Mouse (Mus musculus): ENCODE results near the gene Adcy6. TPM values are rescaled to one million over a fixed set of nuclear protein-coding genes. Genes with fewer than 3 reads are reported as not detected.
A peak's percentile ranks its signal among the peaks of the same experiment; 100 is the strongest.
"Not testable (repeated sequence)": the region's sequence is repeated elsewhere in the genome, so short reads cannot be mapped to it uniquely, and the experiment has no call there.

Adcy6 gene
- total RNA-seq, 4 experiments from 2014 or later, result 47.3 to 58.6 (median 52.2) TPM

DNA sequence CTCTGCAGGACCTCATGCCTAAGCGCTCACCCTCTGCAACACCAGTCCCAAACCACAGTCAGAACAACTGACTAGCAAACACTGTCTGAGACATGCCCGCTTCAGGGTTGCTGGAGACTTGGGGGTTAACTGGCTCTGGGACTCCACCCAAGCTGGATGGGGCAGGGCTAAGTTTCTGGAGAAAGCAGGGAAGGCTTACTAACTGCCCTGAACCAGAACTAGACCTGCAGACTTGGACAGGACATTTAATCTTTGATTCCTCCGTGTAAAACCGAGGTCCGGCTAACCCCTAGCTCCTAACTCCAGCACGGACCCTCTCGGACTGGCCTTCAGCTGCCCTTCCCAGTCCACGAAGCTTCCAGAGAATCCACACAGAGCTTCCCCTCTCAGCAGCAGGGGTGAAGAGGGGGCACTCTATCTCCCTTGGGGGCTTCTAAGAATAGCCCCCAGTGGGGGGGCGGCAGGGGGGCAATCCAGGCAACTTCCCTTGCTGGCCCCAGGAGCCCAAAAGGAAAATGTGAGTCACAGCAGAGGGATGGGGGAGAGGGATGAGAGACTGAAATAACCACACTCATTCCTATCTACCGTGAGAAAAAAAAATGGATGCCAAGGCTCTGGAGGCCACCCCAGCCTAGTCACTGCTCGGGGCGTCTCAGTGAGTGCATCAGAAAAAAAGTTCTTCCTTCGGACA, 7.5 kb downstream of the Adcy6 start:
- no peak for DNase-seq (ENCODE audit: low spot score in 2 of 2)

DNA sequence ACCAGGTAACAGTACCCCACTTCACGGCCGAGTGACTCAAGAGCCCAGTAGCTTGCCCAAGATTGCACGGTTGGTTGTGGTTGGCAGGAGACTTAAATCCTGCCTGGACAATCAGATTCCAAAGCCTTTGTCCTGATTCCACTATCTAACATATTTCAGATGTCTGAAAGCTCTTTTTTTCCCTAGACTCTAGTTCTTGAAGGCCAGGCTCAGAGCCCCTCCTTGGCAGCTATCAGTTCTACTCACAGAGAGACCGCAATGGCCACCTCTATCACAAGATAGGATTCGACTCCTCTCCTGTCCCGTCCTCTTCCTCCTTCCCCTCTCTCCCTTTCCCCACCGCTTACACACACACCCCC, 8.1 kb downstream of the Adcy6 start:
- DNase-seq (ENCODE audit: low spot score in 2 of 2), result no peak

DNA sequence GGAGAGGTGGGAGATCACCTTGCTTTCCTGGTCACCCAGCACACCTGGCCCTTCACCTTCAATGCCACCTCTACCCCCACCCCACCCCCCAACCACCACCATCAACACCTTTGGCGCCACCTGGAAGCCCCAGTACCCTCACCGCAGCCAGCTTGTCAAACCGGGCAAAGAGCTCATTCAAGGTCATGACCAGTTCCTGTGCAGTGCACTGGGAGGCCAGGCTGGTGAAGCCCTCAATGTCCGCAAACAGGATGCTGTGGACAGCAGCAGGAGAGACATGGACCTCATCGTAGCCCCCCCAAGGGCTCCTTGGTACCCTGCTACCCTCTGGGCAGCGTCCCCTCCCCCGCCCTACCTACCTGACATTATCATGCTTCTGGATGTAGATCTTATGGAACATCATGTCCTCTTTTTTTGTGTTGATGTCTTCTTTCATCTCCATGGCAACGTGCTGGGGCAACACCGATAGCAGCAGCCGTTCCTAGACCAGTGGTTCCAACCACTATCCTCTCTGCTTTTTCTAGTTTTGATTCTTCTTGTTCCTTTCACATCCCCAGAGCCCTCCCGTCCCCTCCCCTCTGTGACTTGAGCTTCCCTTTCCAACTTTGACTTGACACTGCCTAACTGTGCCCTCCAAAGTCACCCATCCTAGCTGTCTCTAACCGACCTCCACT, 9.7 kb downstream of the Adcy6 start:
- DNase-seq (ENCODE audit: low spot score in 2 of 2), result no peak

DNA sequence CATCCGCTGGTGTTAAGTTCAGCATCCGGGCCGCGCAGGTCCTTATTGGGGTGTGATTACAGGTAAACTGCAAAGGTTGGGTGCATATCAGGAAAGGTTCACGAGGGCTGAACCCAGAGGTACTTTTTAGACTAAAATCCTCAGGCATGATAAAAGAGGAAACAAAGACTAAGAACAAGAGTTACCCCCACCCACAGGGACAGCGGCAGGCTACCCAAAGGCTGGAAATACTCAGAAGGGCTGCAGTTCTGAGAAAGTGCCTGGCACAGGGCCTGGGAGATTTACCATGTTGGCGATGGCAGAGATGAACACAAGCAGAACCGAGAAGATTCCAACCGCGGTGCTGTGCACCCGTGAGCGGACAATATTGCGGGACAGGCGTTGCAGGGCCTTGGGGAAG, 13.3 kb downstream of the Adcy6 start:
- no peak for DNase-seq (ENCODE audit: low spot score in 2 of 2)

DNA sequence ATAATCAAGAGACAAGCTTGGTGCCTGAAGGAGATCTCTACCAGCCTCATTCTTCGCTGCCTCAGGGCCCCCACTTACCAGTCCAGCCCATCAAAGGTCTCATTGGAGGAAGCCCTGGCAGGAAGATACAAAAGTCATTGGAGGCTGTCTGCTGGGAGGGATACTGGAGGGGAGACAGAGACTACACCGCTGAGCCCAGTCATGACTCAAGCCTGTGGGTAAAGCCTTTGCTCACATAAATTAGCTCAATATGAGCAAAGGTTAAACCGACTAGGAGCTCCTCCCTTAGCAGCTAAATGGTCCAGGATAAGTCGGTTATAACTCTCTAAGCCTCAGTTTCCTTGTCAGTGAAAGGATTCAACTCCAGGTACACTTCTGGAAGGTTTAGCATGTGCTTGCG, 14.8 kb downstream of the Adcy6 start:
- no peak for DNase-seq (ENCODE audit: low spot score in 2 of 2)

DNA sequence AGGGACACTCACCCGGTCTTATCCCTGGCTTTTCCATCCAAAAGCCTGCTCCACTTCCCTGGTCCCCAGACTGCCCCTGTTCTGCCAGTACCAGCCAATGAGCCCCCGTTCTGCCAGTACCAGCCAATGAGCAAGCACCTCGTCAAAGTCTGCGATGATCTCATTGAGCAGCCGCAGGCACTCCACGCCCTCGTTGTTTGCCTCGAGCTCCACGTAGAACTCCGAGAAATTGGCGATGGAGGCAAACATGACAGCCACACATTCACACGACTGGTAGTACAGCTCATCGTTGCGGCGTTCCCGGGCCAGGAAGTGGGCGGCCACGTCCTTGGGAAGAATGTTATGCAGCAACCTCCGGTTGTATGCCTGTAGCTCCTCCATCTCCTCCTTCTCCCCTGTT, 15.7 kb downstream of the Adcy6 start:
- peak; percentile 37 to 56 for DNase-seq (ENCODE audit: low spot score in 2 of 2)

DNA sequence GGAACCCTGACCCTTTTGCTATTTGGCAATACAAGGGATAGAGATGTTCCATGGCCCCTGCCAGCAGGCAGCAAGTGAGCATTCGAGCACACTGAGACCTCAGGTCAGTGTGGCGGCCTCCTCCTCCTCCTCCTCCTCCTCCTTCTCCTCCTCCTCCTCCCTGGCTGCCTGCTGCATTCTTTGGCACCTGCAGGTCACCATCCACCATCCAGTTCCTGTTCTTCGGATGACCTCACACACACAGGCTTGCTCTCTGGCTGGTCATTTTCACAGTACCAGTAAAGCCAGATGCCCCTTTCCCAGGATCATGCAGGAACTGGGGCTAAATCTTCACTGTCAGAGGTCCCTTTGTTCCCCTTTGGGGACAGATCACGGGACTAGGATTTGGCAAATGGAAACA, 18.5 kb downstream of the Adcy6 start:
- no peak for DNase-seq (ENCODE audit: low spot score in 2 of 2)

DNA sequence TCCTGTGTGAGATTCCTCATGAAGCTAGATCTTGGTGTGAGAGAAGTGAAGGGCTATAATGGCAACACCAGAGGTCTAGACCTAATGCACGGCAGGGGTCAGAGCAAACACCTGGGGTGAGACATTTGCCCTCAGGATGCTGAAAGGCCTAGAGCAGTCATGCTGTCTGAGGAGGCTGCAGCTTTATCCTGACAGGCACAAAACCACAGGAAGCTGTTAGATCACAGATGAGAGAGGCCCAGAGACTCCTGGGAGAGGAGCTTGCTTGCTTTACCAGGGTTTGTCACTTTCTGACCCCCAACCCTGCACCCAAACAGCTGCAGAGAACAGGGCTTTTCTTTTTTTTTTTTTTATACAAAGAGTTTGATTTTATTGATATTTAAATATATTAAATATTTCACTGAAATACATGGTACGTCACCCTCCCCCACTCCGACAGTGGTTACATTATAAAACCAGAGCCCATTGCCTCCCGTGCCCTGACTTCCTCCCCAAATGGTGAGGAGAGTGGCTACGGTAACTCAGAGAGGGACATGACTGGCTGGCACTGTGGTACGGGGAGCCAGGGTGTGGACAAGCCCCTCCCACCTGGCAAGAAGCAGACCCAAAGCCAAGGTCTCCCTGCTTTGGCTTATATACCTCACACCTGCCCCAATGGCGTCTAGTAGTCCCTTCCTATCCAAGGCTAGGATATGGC, 20.1 kb downstream of the Adcy6 start:
- DNase-seq (ENCODE audit: low spot score in 2 of 2), result no peak

DNA sequence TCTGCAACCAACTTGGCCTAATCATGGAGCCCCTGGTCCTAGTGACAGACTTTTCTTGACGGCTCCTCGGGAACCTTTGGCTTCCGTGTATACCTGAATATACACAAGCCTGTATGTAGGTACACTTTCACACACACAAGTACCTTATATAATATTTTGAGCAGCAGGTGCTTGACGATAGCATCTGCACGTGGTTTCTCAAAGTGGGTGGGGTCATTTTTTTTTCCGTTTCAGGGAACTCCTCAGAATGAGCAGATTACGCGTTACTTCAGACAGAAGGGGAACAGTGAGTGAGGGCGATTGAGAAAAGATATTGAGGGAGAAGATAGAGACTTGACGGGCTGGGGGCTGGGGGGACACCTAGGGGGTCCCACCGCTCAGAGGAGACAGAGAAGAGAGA, 22.1 kb downstream of the Adcy6 start:
- DNase-seq (ENCODE audit: low spot score in 2 of 2), result no peak

DNA sequence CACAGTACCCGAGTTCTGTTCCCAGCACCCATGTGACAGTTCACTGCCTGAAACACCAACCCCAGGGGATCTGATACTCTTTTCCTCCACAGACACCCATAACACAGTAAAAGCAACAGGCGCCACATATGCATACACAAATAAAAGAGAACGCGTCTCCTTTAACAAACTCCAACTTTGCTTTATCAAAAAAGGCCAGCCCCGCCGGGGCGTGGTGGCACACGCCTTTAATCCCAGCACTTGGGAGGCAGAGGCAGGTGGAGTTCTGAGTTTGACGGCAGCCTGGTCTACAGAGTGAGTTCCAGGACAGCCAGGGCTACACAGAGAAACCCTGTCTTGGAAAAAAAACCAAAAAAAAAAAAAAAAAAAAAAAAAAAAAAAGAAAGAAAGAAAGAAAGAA, 23.7 kb downstream of the Adcy6 start:
- DNase-seq (ENCODE audit: low spot score in 2 of 2), result not testable (repeated sequence)

DNA sequence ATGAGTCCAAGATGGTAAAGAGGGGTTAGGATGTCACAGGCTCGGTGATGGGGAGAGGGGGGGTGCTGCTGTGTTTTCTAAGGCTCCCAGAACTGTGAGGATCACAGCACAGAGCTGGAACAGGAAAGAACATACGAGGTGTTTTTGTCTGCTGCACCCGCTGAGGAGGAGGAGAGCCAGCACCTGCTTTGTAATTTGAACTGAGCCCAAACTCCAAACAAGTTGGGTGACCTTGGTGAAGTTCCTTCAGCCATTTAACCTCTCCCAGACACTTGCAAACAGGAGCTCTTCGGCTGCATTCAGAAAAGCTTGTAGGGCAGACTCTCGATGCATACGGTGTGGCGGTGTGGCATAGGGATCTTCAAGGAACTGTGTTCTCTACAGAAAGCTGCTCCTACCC, 24.5 kb downstream of the Adcy6 start:
- DNase-seq (ENCODE audit: low spot score in 2 of 2), result no peak

DNA sequence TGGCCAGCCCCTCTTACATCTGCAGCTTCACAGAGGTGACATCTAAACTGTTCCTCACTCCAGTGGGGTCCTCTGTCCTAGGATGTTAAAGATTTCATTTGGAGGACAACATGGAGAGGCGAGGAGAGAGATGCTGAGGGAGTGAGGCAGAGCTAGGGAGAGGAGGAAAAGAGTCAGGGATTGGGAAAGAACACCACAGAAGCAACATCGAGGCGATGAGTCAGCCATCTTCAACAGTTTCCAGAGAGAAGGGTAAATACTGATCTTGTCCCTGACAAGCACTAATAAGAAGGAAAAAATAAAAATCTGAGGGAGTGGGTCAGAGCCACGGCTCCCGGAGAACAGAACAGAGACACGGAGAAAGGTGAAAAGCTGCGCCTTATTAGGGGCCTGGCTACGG, 26.9 kb downstream of the Adcy6 start:
- no peak for DNase-seq (ENCODE audit: low spot score in 2 of 2)

DNA sequence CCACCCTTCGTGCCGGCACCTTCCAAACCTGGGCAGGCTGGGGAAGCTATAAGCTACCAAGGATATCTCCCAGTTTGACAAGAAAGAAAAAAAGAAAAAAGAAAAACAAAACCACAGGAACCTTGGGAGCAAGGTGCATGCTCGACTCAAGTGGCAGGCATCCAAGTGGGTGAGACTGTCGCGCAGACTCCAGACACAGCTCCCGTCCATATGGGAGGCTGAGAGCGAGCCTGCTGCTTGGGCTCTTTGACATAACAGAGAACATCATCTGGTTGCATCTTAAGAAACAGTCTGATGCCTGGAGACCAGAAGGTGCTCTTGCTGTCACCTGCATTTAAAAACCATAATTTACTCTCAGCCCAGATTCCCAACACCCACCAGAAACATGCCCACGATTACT, 27.5 kb downstream of the Adcy6 start:
- DNase-seq (ENCODE audit: low spot score in 2 of 2), result peak in 1 of 2 experiments; percentile 44

DNA sequence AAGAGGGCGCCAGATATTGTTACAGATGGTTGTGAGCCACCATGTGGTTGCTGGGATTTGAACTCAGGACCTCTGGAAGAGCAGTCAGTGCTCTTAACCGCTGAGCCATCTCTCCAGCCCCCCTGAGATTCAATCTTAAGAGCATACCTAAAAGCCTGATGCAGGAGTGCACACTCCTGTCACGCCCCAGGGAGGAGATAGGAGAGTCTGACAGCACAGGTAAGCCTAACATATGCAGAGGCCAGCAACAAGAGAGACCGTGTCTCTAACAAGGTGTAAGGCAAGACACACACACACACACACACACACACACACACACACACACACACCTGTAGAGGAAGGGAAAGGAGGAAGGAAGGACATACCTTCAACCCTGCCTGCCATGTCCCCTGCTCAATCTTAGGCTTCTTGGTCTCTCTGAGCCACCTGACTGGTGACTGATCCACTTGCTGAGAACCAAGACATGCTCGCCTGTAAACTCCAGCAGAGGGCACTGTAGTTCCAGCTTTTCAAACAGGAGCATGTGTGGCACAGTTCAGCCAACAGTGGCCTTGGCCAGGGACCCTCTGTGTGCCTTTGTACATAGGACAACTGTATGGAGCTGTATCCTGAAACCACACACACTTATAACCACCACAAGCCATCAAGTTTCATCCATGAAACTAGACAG, 29.9 kb downstream of the Adcy6 start:
- DNase-seq (ENCODE audit: low spot score in 2 of 2), result peak; percentile 71 to 79

DNA sequence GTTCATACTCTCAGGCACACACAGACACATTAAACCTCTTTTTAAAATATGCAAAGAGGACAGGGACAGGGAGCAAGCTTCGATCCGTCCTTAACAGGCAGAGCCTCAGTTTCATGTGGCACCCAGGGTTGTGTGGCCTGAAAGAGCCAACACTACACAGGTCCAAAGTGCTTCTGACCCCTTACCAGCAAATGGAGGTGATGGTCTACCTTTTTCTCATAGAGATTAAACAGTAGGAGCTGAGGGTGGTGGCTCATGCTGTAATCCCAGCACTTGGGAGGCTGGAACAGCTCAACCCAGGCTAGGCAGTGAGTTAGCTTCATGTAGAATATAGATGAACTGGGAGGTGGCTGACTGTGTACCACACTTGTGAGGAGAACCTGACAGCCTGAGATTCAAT, 30.6 kb downstream of the Adcy6 start:
- DNase-seq (ENCODE audit: low spot score in 2 of 2), result no peak

DNA sequence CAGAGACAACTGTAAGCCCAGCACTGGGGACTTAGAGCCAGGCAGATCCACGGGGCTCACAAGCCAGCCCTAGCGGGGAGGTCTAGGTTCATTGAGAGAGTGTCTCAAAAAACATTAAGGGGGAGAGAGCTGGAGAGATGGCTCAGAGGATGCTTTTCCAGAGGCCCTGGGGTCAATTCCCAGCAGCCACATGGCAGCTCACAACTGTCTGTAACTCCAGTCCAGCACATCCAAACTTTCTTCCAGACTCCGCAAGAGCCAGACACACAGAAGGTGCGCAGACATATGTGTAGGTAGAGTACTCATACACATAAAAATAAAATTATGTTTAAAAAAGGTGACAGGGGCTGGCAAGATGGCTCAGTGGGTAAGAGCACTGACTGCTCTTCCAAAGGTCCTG, 36.6 kb downstream of the Adcy6 start:
- DNase-seq (ENCODE audit: low spot score in 2 of 2), result no peak

DNA sequence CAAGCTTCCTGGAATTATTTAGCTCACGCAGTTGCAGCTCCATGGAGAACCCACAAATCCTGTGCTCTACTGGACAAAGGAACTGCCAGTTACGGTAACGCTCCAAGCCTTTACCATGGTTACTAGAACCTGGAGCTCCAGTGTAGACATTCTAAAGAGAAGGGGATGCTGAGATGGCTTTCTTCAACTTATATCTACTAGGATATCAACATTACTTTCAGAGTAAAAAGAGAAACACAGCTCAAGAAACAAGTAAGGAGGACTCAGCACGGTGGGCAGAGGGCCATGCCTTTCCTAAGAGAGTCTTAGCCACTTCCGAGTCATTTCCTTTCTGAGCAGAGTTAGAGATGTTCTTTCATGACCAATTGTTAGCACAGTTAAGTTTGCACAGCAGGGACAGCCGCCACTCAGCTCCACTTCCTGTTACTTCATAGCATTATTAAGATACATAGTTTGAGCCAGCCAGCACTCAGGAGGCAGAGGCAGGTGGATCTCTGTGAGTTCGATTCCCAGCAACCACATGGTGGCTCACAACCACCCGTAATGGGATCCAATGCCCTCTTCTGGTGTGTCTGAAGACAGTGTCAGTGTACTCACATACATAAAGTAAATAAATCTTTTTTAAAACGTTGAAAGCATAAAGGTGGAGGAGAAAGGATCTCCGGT, 38.9 kb downstream of the Adcy6 start, which contains the start of the genes Ccnt1 and 4930415O20Rik:
Gene Ccnt1, minus strand, starts transcription at position 51 of the 666 bp plus-strand sequence.
Gene 4930415O20Rik, plus strand, starts transcription at position 132 of the 666 bp plus-strand sequence.
- no peak for DNase-seq (ENCODE audit: low spot score in 2 of 2)

DNA sequence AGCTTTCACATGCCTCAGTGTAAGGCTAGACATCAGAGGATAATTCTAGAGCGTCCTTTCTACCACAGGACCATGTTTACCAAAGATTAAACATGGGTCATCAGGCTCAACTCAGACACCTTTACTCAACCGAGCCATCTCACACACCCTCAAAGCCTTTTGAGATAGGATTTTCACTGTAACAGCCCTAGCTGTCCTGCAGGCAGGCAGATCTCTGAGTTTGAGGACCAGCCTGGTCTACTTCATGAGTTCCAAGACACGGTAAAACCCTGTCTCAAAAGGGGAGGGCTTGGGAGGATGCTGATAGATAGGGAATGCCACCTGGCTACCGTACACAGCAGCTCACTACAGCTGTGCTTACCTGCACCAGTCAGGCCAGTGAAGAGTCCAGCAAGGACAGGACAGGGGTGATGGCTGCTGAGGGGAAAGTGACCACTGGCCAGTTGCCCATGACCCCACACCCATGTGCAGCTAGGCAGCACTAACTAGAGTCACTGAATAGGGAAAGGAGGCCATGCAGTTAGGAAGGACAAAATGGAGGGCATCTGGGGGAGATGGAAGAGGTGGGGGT, 40.0 kb downstream of the Adcy6 start:
- DNase-seq (ENCODE audit: low spot score in 2 of 2), result no peak

DNA sequence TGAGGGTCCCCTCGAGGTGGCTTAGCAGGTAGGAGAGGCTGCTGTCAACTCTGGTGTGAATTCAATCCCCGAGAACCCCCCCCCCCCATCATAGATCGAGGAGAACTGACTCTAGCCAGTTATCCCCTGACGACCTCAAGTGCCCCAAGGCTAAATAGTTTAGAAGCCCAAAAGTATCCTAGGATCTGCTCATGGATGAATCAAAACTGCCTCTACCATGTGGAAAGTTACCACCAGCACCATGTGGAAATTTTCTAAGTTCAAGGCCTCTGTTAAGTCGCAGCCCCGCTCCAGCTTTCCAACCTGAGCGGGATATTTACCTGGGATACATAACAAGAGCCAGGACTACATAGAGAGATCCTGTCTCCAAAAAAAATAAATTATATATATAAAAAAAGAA, 40.7 kb downstream of the Adcy6 start:
- DNase-seq (ENCODE audit: low spot score in 2 of 2), result no peak

DNA sequence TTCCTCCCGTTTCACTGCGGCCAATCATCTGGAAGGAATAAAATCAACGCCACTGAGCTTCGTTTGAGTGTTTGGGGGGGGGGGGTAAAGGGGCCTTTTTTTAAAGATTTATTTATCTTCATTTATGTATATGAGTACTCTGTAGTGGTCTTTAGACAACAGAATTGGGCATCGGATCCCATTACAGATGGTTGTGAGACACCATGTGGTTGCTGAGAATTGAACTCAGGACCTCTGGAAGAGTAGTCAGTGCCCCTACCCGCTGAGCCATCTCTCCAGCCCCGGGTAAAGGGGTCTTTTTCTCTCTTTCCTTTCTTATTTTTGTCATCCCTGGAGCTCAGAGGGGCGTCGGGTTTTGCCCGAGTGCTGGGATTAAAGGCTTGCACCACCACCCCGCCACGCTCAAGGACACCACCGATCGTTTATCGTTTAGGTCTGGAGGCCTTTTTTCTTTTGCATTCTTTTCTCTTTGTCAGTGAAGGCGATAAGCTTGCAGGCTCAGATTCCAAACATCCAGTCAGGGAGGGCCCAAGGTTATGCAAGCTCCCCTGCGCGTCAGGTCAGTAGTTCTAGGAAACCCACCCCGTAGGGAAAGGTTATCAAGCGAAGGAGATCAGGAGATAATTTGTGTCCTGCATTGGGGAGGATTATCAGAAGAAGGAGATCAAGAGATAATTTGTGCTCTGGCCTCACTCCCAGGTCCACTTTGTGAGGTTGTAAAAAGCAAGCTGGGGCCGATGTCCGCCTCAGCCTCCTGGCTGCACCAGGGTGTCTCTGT, 41.4 kb downstream of the Adcy6 start:
- no peak for DNase-seq (ENCODE audit: low spot score in 2 of 2)
